Mouse (Mus musculus): Measurements from ENCODE around the gene Smg5. TPM values are rescaled to one million over a fixed set of nuclear protein-coding genes. Genes with fewer than 3 reads are reported as not detected.
"Not testable (repeated sequence)": the region's sequence is repeated elsewhere in the genome, so short reads cannot be mapped to it uniquely, and the experiment has no call there.

Gene Smg5
- total RNA-seq, 2 experiments from 2014 or later: 50.8 to 79.0 TPM

- ATAC-seq (replicated peaks; ENCODE audit: poor library complexity, severe bottlenecking): no peak
Observed at GRCm38 (mm10) chr3:88350732-88351131, 14.7 kb downstream of the Smg5 start.

- ATAC-seq (replicated peaks; ENCODE audit: poor library complexity, severe bottlenecking): no peak
Observed at GRCm38 (mm10) chr3:88352907-88353306, 16.8 kb downstream of the Smg5 start.

- no peak for ATAC-seq (replicated peaks; ENCODE audit: poor library complexity, severe bottlenecking)
Observed at GRCm38 (mm10) chr3:88354396-88355165, 18.5 kb downstream of the Smg5 start.

GRCm38 (mm10) chr3:88359584-88359983 lies 23.5 kb downstream of the Smg5 start:
- ATAC-seq (replicated peaks; ENCODE audit: poor library complexity, severe bottlenecking): no peak

- no peak for ATAC-seq (replicated peaks; ENCODE audit: poor library complexity, severe bottlenecking)
Observed at GRCm38 (mm10) chr3:88359989-88360388, 23.9 kb downstream of the Smg5 start.

GRCm38 (mm10) chr3:88361096-88361495 lies 25.0 kb downstream of the Smg5 start:
- no peak for ATAC-seq (replicated peaks; ENCODE audit: poor library complexity, severe bottlenecking)

- ATAC-seq (replicated peaks; ENCODE audit: poor library complexity, severe bottlenecking): no peak
Observed at GRCm38 (mm10) chr3:88361612-88362313, 25.7 kb downstream of the Smg5 start.

GRCm38 (mm10) chr3:88363700-88364099 lies 27.6 kb downstream of the Smg5 start:
- ATAC-seq (replicated peaks; ENCODE audit: poor library complexity, severe bottlenecking): no peak

- ATAC-seq (replicated peaks; ENCODE audit: poor library complexity, severe bottlenecking): no peak
Observed at GRCm38 (mm10) chr3:88364337-88364736, 28.3 kb downstream of the Smg5 start, which contains the start of gene Paqr6. Gene Paqr6, plus strand, starts transcription at chr3:88364584.

- no peak for ATAC-seq (replicated peaks; ENCODE audit: poor library complexity, severe bottlenecking)
Observed at GRCm38 (mm10) chr3:88365705-88366361, 29.8 kb downstream of the Smg5 start.

GRCm38 (mm10) chr3:88366830-88367428 lies 30.9 kb downstream of the Smg5 start:
- ATAC-seq (replicated peaks; ENCODE audit: poor library complexity, severe bottlenecking): peak; percentile 81

- not testable (repeated sequence) for ATAC-seq (replicated peaks; ENCODE audit: poor library complexity, severe bottlenecking)
Observed at GRCm38 (mm10) chr3:88367517-88367916, 31.5 kb downstream of the Smg5 start.

GRCm38 (mm10) chr3:88368511-88368910 lies 32.5 kb downstream of the Smg5 start:
- not testable (repeated sequence) for ATAC-seq (replicated peaks; ENCODE audit: poor library complexity, severe bottlenecking)

- not testable (repeated sequence) for ATAC-seq (replicated peaks; ENCODE audit: poor library complexity, severe bottlenecking)
Observed at GRCm38 (mm10) chr3:88372643-88373042, 36.6 kb downstream of the Smg5 start, which contains the start of gene Bglap3. Gene Bglap3, minus strand, starts transcription at chr3:88372743.

- peak; percentile 62 for ATAC-seq (replicated peaks; ENCODE audit: poor library complexity, severe bottlenecking)
Observed at GRCm38 (mm10) chr3:88375750-88376626, 39.9 kb downstream of the Smg5 start.

- ATAC-seq (replicated peaks; ENCODE audit: poor library complexity, severe bottlenecking): not testable (repeated sequence)
Observed at GRCm38 (mm10) chr3:88376644-88377043, 40.6 kb downstream of the Smg5 start.

GRCm38 (mm10) chr3:88378599-88378998 lies 42.5 kb downstream of the Smg5 start, which contains the start of gene Bglap2:
Gene Bglap2, minus strand, starts transcription at chr3:88378699.
- ATAC-seq (replicated peaks; ENCODE audit: poor library complexity, severe bottlenecking): not testable (repeated sequence)

GRCm38 (mm10) chr3:88381389-88382315 lies 45.6 kb downstream of the Smg5 start:
- peak; percentile 76 for ATAC-seq (replicated peaks; ENCODE audit: poor library complexity, severe bottlenecking)

Measured in granulocyte monocyte progenitor cell, adult 5-6 weeks (primary cell).